Mouse (Mus musculus): ENCODE results near the gene Cwf19l1. TPM values are rescaled to one million over a fixed set of nuclear protein-coding genes. Genes with fewer than 3 reads are reported as not detected.

Gene Cwf19l1
- polyA plus RNA-seq, 1 experiment from 2014 or later = 23.7 TPM

GRCm38 (mm10) chr19:44107661-44108521, 27.8 kb downstream of the Cwf19l1 start:
- peak overlapping the region; percentile 91 for H3K4me3 ChIP-seq (replicated peaks; ENCODE audit: low read depth, low read length)
- no peak for DNase-seq (ENCODE audit: low spot score)
- no peak for TF ChIP-seq CTCF (IDR thresholded peaks at IDR 0.05; ENCODE audit: low read depth)
- ATAC-seq (replicated peaks; ENCODE audit: low FRiP score, low read depth) = peak; percentile 43; the same call in 1 of the 2 replicates
- H3K27ac ChIP-seq = no peak overlapping the region; the same call in 1 of the 2 replicates
- H3K36me3 ChIP-seq (ENCODE audit: insufficient read depth, low read length) = peaks cover 12% of the 10 kb centered on the region; the same call in 1 of the 2 replicates
- WGBS = 26% methylated on average over 22 of the region's 22 CpGs
- H3K4me1 ChIP-seq (replicated peaks; ENCODE audit: insufficient read depth, low read length) = peaks cover 8% of the 10 kb centered on the region
- no peaks in the 10 kb centered on the region for H3K27me3 ChIP-seq (ENCODE audit: insufficient read depth, low read length)
- peak overlapping the region; percentile 83 for H3K4me2 ChIP-seq (ENCODE audit: low read length)
- H3K9ac ChIP-seq (ENCODE audit: low read depth, low read length) = peak overlapping the region; percentile 91
- no peaks in the 10 kb centered on the region for H3K9me3 ChIP-seq (replicated peaks; ENCODE audit: low read length)

- no peaks in the 10 kb centered on the region for H3K27me3 ChIP-seq (ENCODE audit: insufficient read depth, low read length)
- peak; percentile 95 for ATAC-seq (replicated peaks; ENCODE audit: low FRiP score, low read depth)
- H3K9ac ChIP-seq (ENCODE audit: low read depth, low read length) = peak within 1 kb of the TSS; percentile 91
- peaks cover 7% of the 10 kb centered on the region; the same call in 1 of the 2 replicates for H3K36me3 ChIP-seq (ENCODE audit: insufficient read depth, low read length)
- DNase-seq (ENCODE audit: low spot score) = peak; percentile 96
- peak within 1 kb of the TSS; percentile 83 for H3K4me2 ChIP-seq (ENCODE audit: low read length)
- H3K27ac ChIP-seq = peak within 1 kb of the TSS; percentile 75
- no peak for TF ChIP-seq CTCF (IDR thresholded peaks at IDR 0.05; ENCODE audit: low read depth)
- peaks cover 8% of the 10 kb centered on the region for H3K4me1 ChIP-seq (replicated peaks; ENCODE audit: insufficient read depth, low read length)
- peak within 1 kb of the TSS; percentile 91 for H3K4me3 ChIP-seq (replicated peaks; ENCODE audit: low read depth, low read length)
- WGBS = under 1% methylated on average over 63 of the region's 67 CpGs
- no peaks in the 10 kb centered on the region for H3K9me3 ChIP-seq (replicated peaks; ENCODE audit: low read length)
Measured at GRCm38 (mm10) chr19:44106831-44107660, 28.6 kb downstream of the Cwf19l1 start, which contains the start of gene Chuk. Chuk (minus strand) TSS chr19:44107480.

GRCm38 (mm10) chr19:44104393-44104792, 31.3 kb downstream of the Cwf19l1 start:
- H3K27me3 ChIP-seq (ENCODE audit: insufficient read depth, low read length) = no peaks in the 10 kb centered on the region
- WGBS = 89% methylated on average over 1 of the region's 1 CpGs

GRCm38 (mm10) chr19:44103001-44103400, 32.7 kb downstream of the Cwf19l1 start:
- DNase-seq (ENCODE audit: low spot score) = no peak
- Histone ChIP-seq H3K4me1 (replicated peaks; ENCODE audit: insufficient read depth, low read length) (peaks cover 7% of the 10 kb centered on the region), H3K27ac (no peak overlapping the region), H3K4me3 (replicated peaks; ENCODE audit: low read depth, low read length) (no peak overlapping the region), H3K4me2 (ENCODE audit: low read length) (no peak overlapping the region), H3K9ac (ENCODE audit: low read depth, low read length) (no peak overlapping the region), H3K36me3 (ENCODE audit: insufficient read depth, low read length) (peaks cover 13% of the 10 kb centered on the region), H3K9me3 (replicated peaks; ENCODE audit: low read length) (no peaks in the 10 kb centered on the region), H3K27me3 (ENCODE audit: insufficient read depth, low read length) (no peaks in the 10 kb centered on the region)
- ATAC-seq (replicated peaks; ENCODE audit: low FRiP score, low read depth) = no peak
- WGBS = 74% methylated on average over 3 of the region's 3 CpGs
- TF ChIP-seq CTCF (IDR thresholded peaks at IDR 0.05; ENCODE audit: low read depth) = no peak

More at GRCm38 (mm10) chr19:44104393-44104792, 31.3 kb downstream of the Cwf19l1 start:
- no peak overlapping the region for H3K27ac ChIP-seq
- no peak overlapping the region for H3K9ac ChIP-seq (ENCODE audit: low read depth, low read length)
- H3K36me3 ChIP-seq (ENCODE audit: insufficient read depth, low read length) = peaks cover 6% of the 10 kb centered on the region; the same call in 1 of the 2 replicates
- H3K4me1 ChIP-seq (replicated peaks; ENCODE audit: insufficient read depth, low read length) = peaks cover 8% of the 10 kb centered on the region
- H3K4me3 ChIP-seq (replicated peaks; ENCODE audit: low read depth, low read length) = no peak overlapping the region
- no peak for TF ChIP-seq CTCF (IDR thresholded peaks at IDR 0.05; ENCODE audit: low read depth)
- H3K9me3 ChIP-seq (replicated peaks; ENCODE audit: low read length) = no peaks in the 10 kb centered on the region
- DNase-seq (ENCODE audit: low spot score) (no peak), ATAC-seq (replicated peaks; ENCODE audit: low FRiP score, low read depth) (no peak)
- no peak overlapping the region for H3K4me2 ChIP-seq (ENCODE audit: low read length)

- Histone ChIP-seq H3K36me3 (ENCODE audit: insufficient read depth, low read length) (peaks cover 22% of the 10 kb centered on the region), H3K4me3 (replicated peaks; ENCODE audit: low read depth, low read length) (no peak overlapping the region), H3K9me3 (replicated peaks; ENCODE audit: low read length) (no peaks in the 10 kb centered on the region), H3K9ac (ENCODE audit: low read depth, low read length) (no peak overlapping the region), H3K4me1 (replicated peaks; ENCODE audit: insufficient read depth, low read length) (no peaks in the 10 kb centered on the region), H3K4me2 (ENCODE audit: low read length) (no peak overlapping the region), H3K27me3 (ENCODE audit: insufficient read depth, low read length) (no peaks in the 10 kb centered on the region), H3K27ac (no peak overlapping the region)
- no peak for DNase-seq (ENCODE audit: low spot score)
- ATAC-seq (replicated peaks; ENCODE audit: low FRiP score, low read depth) = no peak
- TF ChIP-seq CTCF (IDR thresholded peaks at IDR 0.05; ENCODE audit: low read depth) = no peak
Measured at GRCm38 (mm10) chr19:44100840-44101239, 34.8 kb downstream of the Cwf19l1 start.

GRCm38 (mm10) chr19:44086278-44086677, 49.4 kb downstream of the Cwf19l1 start:
- Histone ChIP-seq H3K4me1 (replicated peaks; ENCODE audit: insufficient read depth, low read length) (no peaks in the 10 kb centered on the region), H3K9me3 (replicated peaks; ENCODE audit: low read length) (no peaks in the 10 kb centered on the region), H3K36me3 (ENCODE audit: insufficient read depth, low read length) (0 out of 2 replicates have a peak, but pooled peaks cover 38% of the 10 kb centered on the region), H3K9ac (ENCODE audit: low read depth, low read length) (no peak overlapping the region), H3K27me3 (ENCODE audit: insufficient read depth, low read length) (no peaks in the 10 kb centered on the region), H3K4me3 (replicated peaks; ENCODE audit: low read depth, low read length) (no peak overlapping the region), H3K4me2 (ENCODE audit: low read length) (no peak overlapping the region), H3K27ac (no peak overlapping the region)
- ATAC-seq (replicated peaks; ENCODE audit: low FRiP score, low read depth) = no peak
- DNase-seq (ENCODE audit: low spot score) = no peak
- no peak for TF ChIP-seq CTCF (IDR thresholded peaks at IDR 0.05; ENCODE audit: low read depth)
- WGBS = 82% methylated on average over 3 of the region's 3 CpGs

All from kidney, postnatal 0 days (tissue).